Mouse (Mus musculus) mesoderm, embryonic 11.5 days (tissue): ENCODE measurements around the gene Casc1.
"Not testable (repeated sequence)": the region's sequence is repeated elsewhere in the genome, so short reads cannot be mapped to it uniquely, and the experiment has no call there.

Source experiments
- DNase-seq: peaks from one replicate; pipeline ENCODE4 v3.0.0-alpha.2; 2012; ENCODE audit warnings: low read depth, low spot score

Casc1 gene

GRCm38 (mm10) chr6:145136831-145137230 is 74.0 kb downstream of the Casc1 start:
- no peak for DNase-seq

- no peak for DNase-seq
These were observed 75.0 kb downstream of the Casc1 start for GRCm38 (mm10) chr6:145135804-145136203.

GRCm38 (mm10) chr6:145135295-145135694 is 75.5 kb downstream of the Casc1 start:
- no peak for DNase-seq

- DNase-seq: not testable (repeated sequence)
These were observed 77.8 kb downstream of the Casc1 start for GRCm38 (mm10) chr6:145132969-145133368.

GRCm38 (mm10) chr6:145131991-145132390 is 78.8 kb downstream of the Casc1 start:
- DNase-seq: no peak

- DNase-seq: no peak
These were observed 81.2 kb downstream of the Casc1 start for GRCm38 (mm10) chr6:145129563-145129962.

- no peak for DNase-seq
These were observed 83.2 kb downstream of the Casc1 start for GRCm38 (mm10) chr6:145127652-145128051.

GRCm38 (mm10) chr6:145125591-145126113 is 85.2 kb downstream of the Casc1 start:
- DNase-seq: no peak
